Mouse (Mus musculus): Measurements from ENCODE around the gene Cym.

Cym gene

DNA sequence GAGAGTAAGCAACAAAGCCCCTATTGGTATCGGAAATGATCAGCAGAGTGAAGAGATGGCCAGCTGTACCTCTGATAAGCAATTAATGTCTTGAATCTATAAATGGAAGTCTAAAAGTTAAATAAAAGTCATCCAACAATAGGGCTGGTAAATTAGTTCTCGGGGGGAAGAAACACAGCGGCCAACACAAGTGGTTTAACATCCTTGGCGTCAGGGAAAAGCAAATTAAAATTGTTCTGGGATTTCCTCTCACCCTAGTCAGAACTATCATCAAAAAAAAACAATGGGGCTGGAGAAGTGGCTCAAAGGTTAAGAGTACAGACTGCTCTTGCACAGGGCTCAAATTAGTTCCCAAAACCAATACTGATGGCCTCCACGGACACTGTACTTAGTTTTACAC, 4.3 kb upstream of the Cym start:
- no peak for DNase-seq (ENCODE audit: low read depth, low spot score)

DNA sequence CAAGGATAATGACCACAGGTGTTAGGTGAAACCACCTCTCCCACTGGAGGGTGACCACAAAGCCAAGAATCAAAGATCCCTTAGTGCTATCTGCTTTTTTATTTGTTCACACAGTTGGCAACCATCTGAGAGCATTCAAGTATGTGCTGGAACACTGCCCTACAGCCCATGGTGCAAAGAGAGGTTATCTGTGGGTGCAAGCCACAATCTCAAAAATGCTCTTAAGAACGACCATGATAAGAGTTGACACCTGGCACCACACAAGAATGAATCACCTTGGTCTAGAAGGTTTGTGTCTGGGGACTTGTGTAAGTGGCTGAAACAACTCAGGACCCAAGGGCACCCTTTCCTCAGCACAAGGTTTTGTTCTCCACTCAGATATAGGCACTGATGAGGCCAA, 1.7 kb upstream of the Cym start:
- DNase-seq (ENCODE audit: low read depth, low spot score), result no peak

DNA sequence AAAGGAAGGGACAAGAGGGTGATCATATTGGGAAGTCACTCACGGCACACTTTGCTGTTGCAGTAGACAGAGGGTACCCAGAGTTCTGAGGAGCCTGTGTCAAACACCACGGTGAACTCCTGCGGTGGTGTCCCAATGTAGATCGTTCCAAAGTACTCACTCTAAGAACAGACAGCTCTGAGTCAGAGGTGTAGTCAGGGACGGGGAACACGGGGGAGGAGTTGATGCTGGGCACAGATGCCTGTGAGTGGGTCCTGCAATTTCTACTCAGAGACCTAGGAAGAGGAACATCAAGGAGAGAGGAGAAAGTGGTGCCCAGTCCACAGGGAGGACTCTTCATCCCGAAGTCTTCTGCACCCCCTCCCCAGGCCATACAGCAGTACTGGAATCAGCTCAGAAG, 3.0 kb downstream of the Cym start:
- DNase-seq (ENCODE audit: low read depth, low spot score), result no peak

DNA sequence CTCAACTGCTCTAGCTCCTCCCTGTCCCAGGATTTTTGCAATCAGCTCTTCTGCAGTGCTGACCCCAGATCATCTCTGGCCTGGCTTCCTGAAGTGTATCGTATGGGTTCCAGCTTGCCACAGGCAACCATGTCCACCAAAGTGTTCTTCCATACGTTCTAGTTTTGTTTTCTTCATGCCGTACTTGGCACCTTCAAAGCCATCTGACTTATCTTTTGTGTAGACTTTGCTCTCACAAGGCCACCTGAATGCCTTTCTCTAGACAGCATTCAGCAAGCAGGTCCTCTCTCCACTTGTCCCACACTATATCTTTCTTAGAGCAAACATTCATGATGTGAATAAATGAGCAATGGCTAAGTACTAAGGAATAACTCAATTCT, 4.4 kb downstream of the Cym start:
- no peak for DNase-seq (ENCODE audit: low read depth, low spot score)

DNA sequence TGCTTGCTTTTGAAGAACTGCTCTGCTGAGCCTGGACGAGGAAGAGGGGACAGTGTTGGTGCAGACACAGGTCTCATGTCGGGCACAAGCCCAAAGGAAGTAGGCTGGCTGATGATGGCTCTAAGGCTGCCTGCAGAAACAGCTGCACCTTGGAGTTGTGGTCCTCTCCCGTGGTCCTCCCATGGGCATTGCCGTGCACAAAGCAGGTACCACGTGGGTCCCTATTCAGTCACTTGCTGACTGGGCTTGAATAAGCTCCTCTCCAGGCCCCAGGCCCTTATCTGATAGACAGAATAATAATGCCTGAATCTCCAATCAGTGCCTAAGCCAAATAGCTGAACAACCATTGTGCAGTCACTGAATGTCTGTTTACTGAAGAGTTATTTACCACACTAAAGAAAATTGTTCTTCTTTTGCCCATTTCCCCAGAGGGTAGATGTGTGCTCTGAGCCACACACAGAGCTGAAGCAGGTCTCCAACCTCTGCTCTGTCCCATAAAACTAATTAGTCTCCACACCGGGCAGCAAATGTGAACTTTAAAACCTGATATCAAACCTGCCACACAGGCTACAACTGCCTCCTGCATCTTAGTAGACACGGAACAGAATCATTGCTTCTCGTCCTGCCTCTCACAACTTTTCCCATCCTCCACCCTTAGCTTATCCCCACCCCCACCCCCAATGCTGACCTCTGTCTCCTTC, 5.0 kb downstream of the Cym start:
- no peak for DNase-seq (ENCODE audit: low read depth, low spot score)

DNA sequence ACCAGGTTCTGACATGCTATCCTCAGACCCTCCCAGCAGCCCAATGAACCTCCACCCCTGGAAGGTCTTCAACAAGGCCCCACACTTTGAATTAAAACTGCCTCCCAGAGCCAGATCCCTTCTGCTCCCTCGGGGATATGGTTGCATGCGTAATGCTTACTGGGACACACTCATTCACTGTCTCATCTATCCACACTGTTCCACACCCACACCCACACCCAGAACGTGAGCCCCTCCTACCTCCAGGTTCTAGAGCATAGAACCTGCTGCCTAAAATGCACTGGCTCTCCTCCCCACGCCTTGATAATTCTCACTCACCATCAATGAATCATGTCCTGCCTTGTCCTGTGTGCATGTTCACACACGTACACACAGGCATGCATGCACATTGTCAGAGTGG, 6.9 kb downstream of the Cym start:
- no peak for DNase-seq (ENCODE audit: low read depth, low spot score)

DNA sequence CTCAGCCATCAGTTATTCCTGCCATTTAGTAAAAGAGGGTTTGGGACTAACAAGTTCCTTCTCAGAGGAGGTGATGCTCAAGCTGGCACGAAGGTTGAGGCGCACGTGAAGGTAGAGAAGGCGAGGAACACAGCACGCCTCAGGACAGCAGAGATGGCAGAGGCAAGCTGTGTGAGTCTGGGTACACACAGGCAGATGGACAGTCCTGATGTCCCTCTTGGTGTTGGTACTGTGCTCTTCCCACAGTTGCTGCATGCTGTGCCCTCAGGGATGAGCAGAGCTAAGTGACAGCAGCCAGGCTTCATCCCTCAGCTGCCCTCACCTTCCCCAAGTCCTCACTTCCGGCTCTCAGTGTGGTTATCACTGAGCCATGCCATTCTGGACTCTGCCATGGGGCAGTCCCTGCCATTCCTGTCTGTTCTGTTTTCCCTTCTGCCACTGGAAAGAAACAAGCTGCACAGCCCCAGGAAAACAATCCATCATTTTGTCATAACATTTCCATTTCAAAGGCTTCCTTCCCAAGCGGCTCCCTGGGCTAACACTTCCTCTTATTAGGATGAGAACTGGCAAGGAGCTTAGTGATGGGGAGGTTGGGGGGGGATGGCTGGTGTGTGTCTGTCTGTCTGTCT, 13.8 kb downstream of the Cym start:
- DNase-seq (ENCODE audit: low read depth, low spot score), result no peak

DNA sequence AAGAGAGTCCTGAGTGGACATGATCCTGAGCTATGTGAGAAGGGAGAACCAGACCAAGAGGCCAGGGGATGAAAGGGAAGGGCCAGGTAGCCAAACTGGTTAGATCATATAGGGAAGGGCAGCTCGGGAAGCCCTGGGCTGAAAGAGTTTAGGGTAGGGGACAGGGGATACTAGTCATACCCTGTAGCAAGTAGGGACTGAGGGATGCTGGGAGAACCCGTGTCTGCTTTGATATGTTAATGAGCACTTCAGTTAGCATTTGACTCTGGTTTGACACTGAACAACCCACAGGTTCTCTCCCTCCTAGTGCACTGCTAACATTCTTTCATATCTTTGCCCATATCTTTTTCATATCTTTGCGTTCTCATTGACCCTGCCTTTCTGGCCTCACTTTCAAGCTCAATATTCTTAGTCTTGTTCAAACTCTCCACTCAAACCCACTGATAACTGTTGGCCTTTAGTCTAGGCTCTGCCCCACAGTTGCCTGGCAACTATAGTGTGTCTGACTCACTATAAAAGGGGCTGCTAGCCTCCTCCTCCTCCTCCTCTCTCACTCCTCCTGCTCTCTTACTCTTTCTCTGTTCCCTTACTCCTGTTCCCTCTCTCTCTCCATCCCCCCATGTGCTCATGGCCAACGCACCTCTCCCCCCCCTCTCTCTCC, 14.9 kb downstream of the Cym start:
- DNase-seq (ENCODE audit: low read depth, low spot score), result peak; percentile 33

DNA sequence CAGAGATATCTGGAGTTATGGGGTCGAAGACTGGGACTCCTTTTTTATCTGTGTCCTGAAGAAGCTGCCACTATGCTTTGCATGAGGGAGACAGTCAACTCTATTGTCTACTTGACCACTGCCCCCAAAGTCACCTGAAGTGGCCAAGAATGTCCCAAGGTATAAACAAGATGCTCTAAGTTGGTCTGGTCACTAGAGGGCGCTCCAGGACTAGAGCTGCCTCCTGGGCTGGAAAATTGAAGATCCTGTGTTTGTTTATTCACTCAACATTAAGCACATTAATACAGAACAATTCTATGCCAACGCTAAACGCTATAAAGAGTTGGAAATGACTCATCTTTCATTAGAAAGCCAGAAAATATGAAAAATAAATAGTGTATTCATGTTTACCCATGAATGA, 15.5 kb downstream of the Cym start:
- peak; percentile 75 for DNase-seq (ENCODE audit: low read depth, low spot score)

DNA sequence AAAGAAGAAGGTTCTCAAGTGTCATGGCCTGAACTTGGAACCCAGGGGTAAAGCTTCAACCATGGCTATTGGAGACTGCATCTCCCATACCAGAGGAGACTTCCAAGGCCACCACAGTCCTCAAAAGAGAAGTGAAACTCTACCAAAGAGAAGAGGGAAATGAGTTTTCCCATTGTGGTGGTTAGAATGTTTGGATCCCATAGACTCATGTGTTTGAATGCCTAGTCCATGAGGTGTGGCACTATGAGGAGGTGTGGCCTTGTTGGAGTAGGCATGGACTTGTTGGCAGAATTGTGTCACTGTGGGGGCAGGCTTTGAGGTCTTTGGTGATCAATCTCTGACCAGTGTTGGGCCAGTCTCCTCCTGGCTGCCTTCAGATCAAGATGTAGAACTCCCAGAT, 16.4 kb downstream of the Cym start:
- no peak for DNase-seq (ENCODE audit: low read depth, low spot score)

DNA sequence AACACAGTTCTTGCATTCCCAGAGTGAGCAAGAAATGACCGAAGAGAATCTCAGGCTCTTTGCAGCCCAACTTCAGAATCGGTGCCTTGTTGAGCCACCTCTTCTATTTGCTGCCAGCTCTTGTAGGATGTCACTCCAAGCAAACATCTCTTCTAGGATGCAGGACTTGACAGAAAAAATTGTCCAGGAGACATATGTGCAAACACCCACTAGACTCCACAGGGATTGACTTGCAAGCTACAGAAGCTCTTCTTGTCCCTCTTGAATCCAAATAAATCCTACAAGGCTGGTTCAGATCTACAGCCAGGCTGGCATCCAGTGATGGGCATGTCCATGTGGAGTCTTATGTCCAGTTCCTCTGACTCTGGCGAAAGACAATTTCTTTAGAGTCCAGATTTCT, 17.1 kb downstream of the Cym start:
- DNase-seq (ENCODE audit: low read depth, low spot score), result no peak

DNA sequence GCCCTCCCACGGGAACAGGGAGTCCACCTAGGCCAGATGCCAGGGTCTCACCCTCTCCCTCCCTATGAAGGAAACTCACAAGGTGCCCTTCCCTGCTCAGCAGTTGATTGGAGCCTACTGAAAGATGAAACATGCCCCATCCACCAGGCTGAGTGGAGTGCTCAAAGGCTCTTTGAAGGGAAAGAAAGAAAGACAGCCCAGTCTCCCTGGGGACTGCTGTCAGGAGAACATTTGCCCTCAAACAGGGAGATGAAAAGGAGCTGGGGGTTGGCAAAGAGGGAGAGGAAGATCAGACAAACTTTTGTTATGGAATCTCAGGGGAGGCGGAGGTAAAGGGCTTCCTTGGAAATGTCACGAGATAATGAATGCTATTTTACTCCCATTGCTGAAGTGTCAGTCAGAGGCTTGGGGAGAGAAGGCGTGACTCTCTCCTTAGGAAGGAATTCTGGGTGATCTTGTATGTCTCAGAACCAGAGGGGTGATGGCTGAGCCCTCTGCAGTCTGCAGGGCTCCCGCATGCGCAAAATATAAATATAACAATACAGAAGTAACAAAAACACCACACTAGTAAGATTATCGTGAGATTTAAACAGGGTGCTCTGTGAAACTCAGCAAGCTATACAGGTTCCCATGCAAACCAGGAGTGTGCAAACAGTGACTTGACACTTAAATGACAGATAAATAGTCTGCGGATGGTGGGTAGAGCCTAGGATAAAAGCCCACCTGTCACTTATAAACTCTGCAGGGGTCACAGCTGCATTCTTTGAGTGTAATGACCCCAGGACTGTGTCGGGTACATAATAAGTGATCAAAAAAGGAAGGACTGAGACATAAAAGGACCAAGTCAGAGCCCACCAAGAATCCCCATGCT, 20.0 kb downstream of the Cym start:
- peak; percentile 82 for DNase-seq (ENCODE audit: low read depth, low spot score)

DNA sequence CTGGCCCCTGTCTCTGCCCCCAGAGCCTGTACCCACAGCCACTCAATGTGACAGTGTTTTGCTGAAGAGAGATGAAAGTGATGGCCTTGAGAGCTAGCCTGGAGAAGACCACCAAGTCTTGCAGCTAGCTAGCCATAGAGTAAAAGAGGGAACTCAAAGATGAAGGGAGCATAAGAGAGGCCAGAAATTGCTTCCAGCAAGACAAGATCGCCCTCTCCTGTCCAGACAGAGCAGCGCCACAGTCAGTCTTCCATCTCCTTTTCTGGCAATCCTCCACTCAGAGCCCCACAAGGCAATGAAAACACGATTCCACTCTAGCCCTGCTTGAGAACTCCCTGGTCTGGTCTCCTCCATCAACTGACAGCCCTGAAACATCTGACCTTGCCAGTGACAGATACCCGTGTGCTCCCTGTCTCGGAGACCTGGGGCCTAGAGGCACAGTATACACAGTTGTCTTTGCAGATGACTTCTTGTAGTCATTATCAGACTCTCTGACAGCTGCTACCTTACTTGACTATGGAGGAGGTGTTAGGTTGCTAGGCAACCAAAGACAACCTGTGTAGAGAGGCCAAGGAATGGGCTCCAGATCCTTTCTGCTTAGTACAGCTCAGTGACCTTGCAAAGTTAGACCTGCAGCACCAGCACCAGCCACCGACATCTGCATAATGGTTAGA, 33.2 kb downstream of the Cym start:
- DNase-seq (ENCODE audit: low read depth, low spot score), result peak; percentile 30

DNA sequence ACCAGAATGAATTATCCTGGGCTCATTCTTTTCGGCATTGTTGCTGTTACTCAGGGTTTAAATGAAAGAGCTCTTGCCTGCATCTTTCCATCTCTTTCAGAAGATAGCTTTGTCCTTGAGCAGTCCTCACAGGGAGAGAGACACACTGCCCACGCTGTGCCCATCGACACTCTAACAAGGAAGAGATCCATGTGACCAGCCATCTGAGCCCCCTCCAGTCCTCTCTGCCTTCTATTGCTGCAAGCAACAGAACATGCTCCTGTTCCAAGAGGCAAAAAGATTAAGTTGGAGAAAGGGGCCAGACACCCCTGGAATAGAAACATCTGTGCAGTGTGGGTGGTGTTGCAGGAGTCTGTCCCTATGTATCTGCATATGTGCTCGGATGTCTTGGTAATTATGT, 34.5 kb downstream of the Cym start:
- no peak for DNase-seq (ENCODE audit: low read depth, low spot score)

DNA sequence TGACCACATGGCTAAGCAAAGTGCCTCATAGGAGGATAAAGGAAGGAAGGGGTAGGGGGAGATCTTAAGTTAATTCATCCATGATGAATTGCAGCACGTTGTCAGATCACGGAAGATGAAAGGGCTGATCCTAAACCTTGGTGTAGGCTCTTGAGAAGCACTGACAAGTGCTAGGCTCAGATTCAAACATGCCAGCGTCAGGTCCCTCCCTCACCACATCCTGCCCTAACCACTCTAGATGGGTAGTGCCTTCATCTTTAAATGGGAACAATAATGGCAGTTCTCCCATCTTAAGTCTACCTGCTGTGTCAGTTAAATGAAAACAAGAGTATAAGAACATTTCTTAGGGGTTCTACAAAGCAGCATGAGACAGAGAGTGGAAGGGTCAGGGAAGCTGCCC, 35.9 kb downstream of the Cym start:
- DNase-seq (ENCODE audit: low read depth, low spot score), result no peak

DNA sequence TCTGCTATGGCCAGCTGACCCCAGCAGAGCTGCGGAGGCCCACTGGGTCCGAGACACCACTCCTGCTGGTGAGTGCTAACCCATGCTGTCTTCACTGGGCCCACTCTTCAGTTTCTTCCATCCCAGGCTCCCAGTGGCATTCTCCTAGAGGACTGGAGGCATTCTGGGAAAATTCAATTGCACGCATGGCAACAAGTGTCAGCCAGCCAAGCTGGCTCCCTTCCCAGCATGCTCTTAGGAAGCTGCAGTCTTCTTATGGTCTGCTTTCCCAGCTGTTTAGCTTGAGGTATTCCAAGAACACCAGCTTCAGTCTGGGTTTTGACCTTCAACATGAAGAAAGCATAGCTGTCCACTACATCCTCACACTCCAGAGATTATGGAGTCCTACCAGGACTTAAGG, 38.4 kb downstream of the Cym start:
- no peak for DNase-seq (ENCODE audit: low read depth, low spot score)

DNA sequence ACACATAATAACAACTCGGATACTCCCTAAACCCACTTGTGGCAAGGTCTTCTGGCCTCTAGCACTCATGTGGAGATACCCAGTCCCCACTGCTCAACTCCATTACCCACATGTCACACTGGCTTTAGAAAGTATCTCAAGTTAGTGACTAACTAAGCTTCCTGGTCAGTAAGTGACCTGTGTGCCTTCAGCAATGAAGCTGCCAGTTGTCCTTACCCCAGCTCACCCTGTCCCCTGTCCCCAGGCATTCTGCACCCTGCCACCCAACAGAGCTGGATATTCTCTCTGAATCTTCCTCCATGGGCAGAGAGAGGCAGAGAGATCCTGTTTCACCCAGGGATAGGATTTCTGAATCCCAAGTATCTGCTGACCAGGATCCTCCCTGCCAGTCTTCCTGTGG, 38.8 kb downstream of the Cym start, which contains the start of gene Kcna10:
Gene Kcna10, plus strand, starts transcription at position 301 of the 400 bp plus-strand sequence.
- DNase-seq (ENCODE audit: low read depth, low spot score), result no peak

DNA sequence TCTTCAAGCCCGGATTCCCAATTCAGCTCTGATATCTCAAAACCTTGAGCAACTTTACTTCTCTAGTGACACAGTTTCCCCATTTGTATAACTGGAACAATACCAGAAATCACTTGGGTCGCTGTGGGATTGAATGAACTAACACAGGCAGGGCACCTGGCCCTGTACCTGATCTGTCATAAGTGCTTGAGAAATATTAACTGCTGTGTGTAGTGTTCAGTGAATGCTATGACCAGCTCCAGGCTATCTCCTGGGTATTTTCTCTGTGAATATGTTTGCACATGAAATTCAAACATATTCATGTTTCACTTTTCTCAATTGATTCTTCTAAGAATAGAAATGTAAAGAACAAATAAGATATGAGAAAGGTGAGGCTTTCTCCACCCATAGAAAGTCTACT, 40.7 kb downstream of the Cym start:
- no peak for DNase-seq (ENCODE audit: low read depth, low spot score)

DNA sequence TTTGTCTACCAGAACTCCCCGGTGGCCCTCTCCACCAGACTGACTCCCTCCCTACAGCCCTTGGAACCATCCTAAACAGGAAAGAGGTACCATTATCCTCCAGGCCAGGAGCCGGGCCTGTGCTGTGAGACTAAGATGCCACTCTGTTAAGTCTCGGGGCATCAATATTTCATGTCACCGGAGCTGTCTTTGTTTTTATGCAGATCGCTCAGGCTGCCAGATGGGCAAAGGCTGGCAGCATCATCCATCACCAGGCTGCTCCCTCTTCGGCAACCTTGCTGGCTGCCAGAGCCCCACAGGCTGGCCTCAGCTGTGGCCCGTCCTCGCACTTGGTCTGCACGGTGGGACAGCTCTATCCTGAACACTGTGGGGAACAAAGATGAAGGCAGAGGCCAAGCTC, 45.0 kb downstream of the Cym start:
- DNase-seq (ENCODE audit: low read depth, low spot score), result no peak

DNA sequence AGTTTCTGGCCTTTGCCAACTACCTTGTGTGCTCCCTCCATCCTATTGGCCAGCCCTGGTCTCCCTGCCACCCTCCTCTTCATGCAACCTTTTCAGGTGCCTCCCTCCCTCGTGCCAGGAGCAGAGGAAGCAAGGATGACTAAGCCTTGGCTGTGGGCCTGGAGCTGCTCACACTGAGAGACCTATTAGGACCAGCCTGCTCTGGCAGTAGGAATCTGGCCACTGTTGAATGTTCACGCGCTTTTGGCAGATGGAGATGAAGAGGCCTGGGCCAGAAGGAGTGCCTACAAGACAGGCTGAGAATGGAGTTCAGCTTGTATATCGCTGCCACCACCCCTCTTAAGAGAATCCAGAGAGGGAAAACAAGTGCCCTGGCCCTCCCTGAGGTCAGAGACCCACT, 46.0 kb downstream of the Cym start:
- DNase-seq (ENCODE audit: low read depth, low spot score), result no peak

DNA sequence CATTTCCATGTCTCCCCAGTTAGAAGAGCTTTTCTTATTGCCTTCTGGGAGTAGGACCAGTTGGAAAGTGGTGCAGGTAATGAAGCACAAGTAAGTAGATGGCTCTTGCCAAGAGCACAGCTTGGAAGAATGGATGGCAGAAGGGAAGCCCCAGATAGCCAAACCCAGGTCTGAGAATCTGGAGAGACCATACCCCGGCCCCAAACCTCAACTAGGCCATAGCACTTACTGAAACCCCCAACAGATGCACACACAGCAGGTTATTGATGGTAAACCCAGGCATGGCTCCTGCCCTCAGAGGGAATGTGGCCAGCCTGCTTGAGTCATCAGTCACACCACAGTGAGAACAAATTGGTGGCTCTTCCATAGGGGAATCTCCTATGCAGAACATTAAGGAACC, 49.0 kb downstream of the Cym start:
- no peak for DNase-seq (ENCODE audit: low read depth, low spot score)

DNA sequence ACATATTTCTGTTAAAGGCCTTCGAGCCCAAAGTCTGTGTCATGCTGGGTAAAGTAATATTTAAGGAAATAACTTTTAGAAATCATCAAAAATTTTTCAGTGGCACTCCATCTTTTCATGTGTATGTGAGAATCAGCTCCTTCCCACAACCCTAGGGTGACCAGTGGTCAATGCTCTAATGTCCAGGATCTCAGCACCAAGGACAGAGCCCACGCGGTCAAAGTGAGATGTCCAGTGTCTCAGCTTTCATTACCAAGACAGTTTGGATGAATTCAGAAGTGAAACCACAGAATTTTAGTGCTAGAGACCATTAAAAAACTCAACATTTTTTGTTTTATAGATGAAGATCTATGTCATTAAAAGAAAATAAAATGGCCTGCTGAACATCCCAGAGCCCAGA, 49.6 kb downstream of the Cym start:
- no peak for DNase-seq (ENCODE audit: low read depth, low spot score)

Measured in ZHBTc4 (cell line).